Mouse (Mus musculus) limb, embryonic 10.5 days (tissue): ENCODE data around the gene Hibch. TPM values are rescaled to one million over a fixed set of nuclear protein-coding genes. Genes with fewer than 3 reads are reported as not detected.
A peak's percentile ranks its signal among the peaks of the same experiment; 100 is the strongest.

Source experiments
- DNase-seq: peaks from one replicate; pipeline ENCODE4 v3.0.0-alpha.2; 2017; ENCODE audit warnings: low spot score
- H3K27ac ChIP-seq: fragments of 300-500 bp; sonication (generic); 2 replicates; pipeline ENCODE4 v1.5.1; 2016; ENCODE audit warnings: mild to moderate bottlenecking
- H3K27me3 ChIP-seq: fragments of 300-500 bp; sonication (generic); 2 replicates; pipeline ENCODE4 v1.6.1; 2016; ENCODE audit warnings: low read depth, mild to moderate bottlenecking; ENCODE audit not compliant: poor library complexity, severe bottlenecking
- H3K36me3 ChIP-seq: fragments of 300-500 bp; sonication (generic); 2 replicates; pipeline ENCODE4 v1.6.1; 2016; ENCODE audit warnings: mild to moderate bottlenecking, moderate library complexity
- H3K4me1 ChIP-seq: fragments of 300-500 bp; sonication (generic); 2 replicates; pipeline ENCODE4 v1.6.1; 2016
- H3K4me3 ChIP-seq: fragments of 300-500 bp; sonication (generic); 2 replicates; pipeline ENCODE4 v1.5.1; 2016; ENCODE audit warnings: mild to moderate bottlenecking, moderate library complexity
- H3K9me3 ChIP-seq: fragments of 300-500 bp; sonication (generic); replicated peaks from 2 replicates; pipeline ENCODE4 v1.6.1; 2016; ENCODE audit warnings: mild to moderate bottlenecking
- WGBS: fragments of 180-500 bp; shearing (Covaris S2); methylation state at CpG from one replicate; pipeline ENCODE4 v1.1.7; 2016; 5-methylcytosine and 5-hydroxymethylcytosine counted together
- polyA plus RNA-seq: library from polyadenylated mRNA; unstranded; fragments of >200 nt; fragmentation: Nextera tagmentation; extraction: Ambion mirVana; gene quantifications from 2 replicates; pipeline ENCODE4 v1.2.1, GENCODE M21; 2016

The Hibch gene
- polyA plus RNA-seq = 20.8 and 25.8 TPM in 2 replicates

DNA sequence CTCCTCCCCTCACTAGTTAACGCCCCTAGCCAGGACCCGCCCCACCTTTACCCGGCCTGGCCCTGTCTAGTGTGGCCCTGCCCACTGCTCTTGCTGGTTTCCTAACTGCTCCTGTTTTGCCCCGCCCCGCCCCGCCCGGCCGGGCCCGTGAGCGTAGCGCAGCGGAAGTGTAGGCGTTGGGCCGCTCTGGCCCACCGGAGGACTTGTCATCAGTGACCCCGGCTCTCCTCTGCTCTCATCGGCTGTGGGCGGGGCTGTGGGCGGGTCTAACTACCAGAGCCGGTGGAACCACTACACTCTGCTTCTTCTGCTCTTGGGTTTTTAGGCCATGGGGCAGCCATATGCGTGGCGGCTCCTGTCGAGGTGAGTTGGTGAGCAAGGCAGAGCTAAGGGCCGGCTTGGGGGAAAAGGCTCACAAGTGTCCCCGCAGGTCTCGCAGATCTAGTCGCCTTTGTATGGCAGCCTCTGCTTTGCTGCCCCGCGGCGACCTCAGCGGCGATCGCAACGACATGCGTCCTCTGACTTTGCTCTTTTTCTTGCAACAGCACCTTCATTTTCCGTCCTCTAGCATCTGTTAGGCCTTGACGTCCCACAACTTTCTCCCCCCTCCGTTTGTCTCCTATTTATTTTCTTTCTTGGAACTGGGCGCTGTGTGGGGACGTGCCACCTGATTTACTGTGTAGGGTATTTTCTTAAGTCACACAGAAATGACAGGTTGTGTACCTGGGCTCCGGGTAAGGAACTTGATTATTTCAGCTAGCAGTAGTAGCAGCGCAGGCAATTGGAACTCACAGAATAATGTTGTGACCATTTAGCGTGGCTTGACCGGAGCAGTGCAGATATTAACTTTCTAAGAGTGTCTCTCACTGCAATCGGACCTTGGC is at the start of gene Hibch:
Gene Hibch (plus strand): TSS at position 148 of the 884 bp plus-strand sequence.
- H3K4me1 ChIP-seq = peaks cover 13% of the 10 kb centered on the region
- H3K9me3 ChIP-seq = no peaks in the 10 kb centered on the region
- peak within 1 kb of the TSS; percentile 87 for H3K27ac ChIP-seq
- H3K36me3 ChIP-seq = no peaks in the 10 kb centered on the region
- peak within 1 kb of the TSS; percentile 65 for H3K4me3 ChIP-seq
- H3K27me3 ChIP-seq = no peaks in the 10 kb centered on the region
- 4% methylated on average over 45 of the region's 45 CpGs for WGBS
- peak; percentile 98 for DNase-seq

DNA sequence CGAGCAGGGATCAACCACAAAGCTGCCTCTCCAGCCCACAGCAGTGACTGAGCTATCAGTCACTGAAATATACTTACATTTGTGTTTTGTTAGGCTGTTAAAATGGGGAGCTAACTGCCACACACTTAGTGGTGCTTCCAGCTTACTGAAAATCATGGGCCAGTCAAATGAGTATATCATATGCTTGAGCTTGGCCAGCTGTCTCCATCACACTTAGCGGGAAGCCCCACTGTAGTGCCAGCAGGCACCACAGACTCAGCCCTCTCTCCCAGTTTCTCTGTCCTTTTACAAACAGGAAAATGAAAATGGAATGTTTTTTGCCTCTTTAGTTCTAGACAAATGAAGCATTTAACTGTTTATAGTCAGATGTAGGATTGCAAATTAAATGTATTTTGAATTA is 48.8 kb upstream of the Hibch start:
- WGBS = 88% methylated on average over 2 of the region's 2 CpGs
- H3K36me3 ChIP-seq = peaks cover 20% of the 10 kb centered on the region
- DNase-seq = no peak

DNA sequence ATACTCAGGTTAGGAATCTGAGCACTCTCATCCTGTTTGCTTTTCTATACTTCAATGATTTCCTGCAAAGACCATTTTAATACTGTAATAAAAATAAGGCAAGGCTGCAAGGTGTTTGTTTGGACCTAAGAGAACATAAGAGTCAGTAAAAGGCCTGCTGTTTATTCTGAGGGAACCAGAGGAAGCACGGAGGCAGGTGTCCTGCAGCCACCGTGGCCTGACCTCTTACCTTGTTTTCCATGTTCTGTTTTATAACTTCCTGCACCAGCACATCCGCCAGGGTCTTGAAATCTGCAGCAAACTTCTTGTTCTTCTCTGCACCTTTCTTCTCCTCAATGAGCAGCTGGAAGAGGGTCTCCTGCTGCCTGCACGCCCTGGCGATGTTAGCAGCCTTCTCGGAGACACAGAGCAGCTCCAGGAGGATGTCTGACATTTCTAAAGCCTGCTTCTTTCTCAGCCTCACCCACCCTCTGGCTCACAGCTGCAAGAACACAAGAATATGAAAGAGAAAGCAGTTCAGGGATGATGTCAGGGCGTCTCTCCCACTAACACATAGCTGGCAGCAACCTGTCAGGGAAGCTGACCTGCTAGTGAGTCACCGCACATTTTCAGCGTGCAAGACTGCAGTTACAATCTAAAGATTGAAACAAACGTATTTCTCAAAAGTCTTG is 45.5 kb upstream of the Hibch start:
- WGBS = 85% methylated on average over 10 of the region's 10 CpGs
- H3K9me3 ChIP-seq = no peaks in the 10 kb centered on the region
- H3K27me3 ChIP-seq = no peaks in the 10 kb centered on the region
- H3K27ac ChIP-seq = no peak overlapping the region
- H3K4me1 ChIP-seq = peaks cover 5% of the 10 kb centered on the region; the same call in 1 of the 2 replicates
- H3K36me3 ChIP-seq = peaks cover 8% of the 10 kb centered on the region; the same call in 1 of the 2 replicates
- no peak overlapping the region for H3K4me3 ChIP-seq
- DNase-seq = no peak

More for the DNA sequence above, 48.8 kb upstream of the Hibch start:
- no peaks in the 10 kb centered on the region for H3K9me3 ChIP-seq
- peaks cover 5% of the 10 kb centered on the region; the same call in 1 of the 2 replicates for H3K4me1 ChIP-seq
- no peaks in the 10 kb centered on the region for H3K27me3 ChIP-seq
- no peak overlapping the region for H3K27ac ChIP-seq
- H3K4me3 ChIP-seq = no peak overlapping the region

DNA sequence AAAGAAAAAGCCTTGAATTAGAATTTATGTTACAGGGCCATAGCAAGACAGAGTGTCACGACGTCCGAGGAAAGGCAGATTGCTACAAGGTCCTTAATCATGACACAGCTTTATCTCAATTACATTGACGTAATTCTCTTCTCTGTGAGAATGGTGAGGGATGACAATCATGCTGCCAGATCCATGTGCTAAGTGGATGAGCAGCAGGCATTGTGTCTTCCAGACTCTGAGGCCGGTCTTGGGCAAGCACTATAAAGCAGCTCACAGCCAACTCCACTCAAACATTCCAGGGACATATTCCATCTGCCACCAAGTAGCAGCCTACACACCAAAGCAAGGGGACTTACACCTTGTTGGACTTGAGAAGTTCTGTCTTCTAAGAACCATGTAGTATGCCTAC is 45.0 kb upstream of the Hibch start:
- Histone ChIP-seq H3K27me3 (no peaks in the 10 kb centered on the region), H3K27ac (no peak overlapping the region), H3K4me1 (peaks cover 5% of the 10 kb centered on the region; the same call in 1 of the 2 replicates), H3K9me3 (no peaks in the 10 kb centered on the region), H3K36me3 (0 out of 2 replicates have a peak, but pooled peaks cover 3% of the 10 kb centered on the region), H3K4me3 (no peak overlapping the region)
- no peak for DNase-seq
- WGBS = 79% methylated on average over 5 of the region's 5 CpGs

DNA sequence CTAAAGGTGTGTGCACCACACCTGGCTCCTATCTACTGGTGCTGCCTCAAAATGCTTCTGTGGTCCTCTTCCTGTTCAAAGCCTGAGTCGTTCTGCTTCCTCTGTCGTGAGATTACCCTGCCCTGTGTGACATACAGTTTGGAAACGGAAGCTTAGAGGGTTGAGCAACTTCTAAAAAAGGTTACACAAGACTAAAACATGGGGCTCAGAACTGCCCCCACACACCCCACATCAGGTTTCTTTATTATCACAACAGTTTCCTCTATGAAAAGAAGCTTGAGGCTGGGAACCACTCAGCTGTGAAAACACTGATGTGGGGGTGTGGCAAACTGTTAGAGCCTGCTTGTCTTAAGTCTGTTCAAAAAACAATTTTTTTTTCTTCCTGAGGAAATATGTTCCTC is 44.4 kb upstream of the Hibch start:
- H3K27ac ChIP-seq = no peak overlapping the region
- 79% methylated on average over 3 of the region's 3 CpGs for WGBS

DNA sequence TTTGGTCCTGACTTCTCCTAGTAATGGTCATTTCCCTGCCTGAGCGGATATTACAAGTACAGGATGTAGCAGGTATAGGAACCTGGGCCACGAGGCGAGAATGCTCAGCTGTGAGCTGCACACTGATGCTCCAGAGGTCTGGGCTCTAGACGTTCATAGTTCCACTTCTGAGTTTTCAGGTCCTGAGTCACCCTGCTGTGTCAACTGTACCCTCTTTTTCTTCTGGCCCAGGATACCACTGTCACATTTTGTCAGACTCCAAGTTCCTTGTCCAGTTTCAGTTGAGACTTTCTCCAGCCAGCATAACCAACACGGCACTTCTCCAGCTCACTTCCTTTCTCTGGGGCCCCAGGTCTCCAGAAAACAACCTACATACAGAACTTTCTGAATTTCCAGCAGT is 43.1 kb upstream of the Hibch start:
- Histone ChIP-seq H3K4me1 (peaks cover 5% of the 10 kb centered on the region; the same call in 1 of the 2 replicates), H3K9me3 (no peaks in the 10 kb centered on the region), H3K4me3 (no peak overlapping the region), H3K36me3 (no peaks in the 10 kb centered on the region), H3K27me3 (no peaks in the 10 kb centered on the region), H3K27ac (no peak overlapping the region)
- WGBS = 96% methylated on average over 5 of the region's 5 CpGs
- no peak for DNase-seq

More for the DNA sequence above, 44.4 kb upstream of the Hibch start:
- Histone ChIP-seq H3K27me3 (no peaks in the 10 kb centered on the region), H3K9me3 (no peaks in the 10 kb centered on the region), H3K4me1 (peaks cover 5% of the 10 kb centered on the region; the same call in 1 of the 2 replicates), H3K4me3 (no peak overlapping the region), H3K36me3 (0 out of 2 replicates have a peak, but pooled peaks cover 3% of the 10 kb centered on the region)
- DNase-seq = no peak

DNA sequence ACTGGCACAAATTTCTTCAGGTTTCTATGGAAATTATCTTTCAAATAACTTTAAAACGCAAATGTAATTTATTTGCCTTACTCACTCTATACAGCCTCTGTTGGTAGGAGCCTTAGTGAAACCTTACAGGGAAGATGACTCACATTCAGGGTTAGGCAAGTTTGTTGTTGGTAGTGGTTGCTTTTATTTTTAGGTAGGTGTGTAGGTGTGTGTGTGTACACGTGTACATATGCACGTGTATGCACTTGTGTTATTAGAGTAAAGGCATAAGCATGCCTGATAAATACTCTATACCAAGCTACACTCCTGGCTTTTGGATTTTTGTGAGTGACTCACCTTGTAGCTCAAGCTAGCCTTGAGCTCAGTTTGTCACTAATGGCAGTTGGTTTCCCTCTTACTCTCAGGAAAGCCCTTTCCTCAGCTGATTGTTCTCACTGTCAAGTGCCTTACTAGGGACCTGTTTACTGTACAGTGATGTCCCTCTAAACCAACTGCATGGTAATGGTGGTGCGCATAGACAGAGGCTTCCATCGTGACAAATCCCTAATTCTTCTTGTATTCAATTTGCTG is 42.2 kb upstream of the Hibch start:
- Histone ChIP-seq H3K4me1 (peaks cover 5% of the 10 kb centered on the region; the same call in 1 of the 2 replicates), H3K27ac (no peak overlapping the region), H3K9me3 (no peaks in the 10 kb centered on the region), H3K27me3 (no peaks in the 10 kb centered on the region), H3K36me3 (no peaks in the 10 kb centered on the region), H3K4me3 (no peak overlapping the region)
- WGBS = 92% methylated on average over 5 of the region's 5 CpGs
- no peak for DNase-seq

DNA sequence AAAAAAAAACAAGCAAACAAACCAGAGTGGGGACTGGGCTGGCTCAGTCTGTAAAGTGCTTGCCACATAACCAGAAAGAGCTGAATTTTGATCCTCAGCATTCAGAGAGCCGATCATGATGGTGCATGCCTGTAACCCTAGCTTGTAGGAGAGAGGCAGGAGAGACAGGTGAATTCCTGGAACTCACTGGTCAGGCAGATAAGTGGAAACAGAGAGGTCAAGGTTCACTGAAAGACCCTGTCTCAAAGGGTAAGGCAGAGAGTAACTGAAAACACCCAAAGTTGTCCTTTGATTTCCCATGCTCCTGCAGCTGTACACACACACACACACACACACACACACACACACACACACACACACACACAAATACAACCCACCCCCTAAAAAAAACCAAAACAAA is 39.7 kb upstream of the Hibch start:
- 76% methylated on average over 1 of the region's 1 CpGs for WGBS
- H3K4me1 ChIP-seq = no peaks in the 10 kb centered on the region
- 0 out of 2 replicates have a peak, but pooled peaks cover 2% of the 10 kb centered on the region for H3K36me3 ChIP-seq
- H3K4me3 ChIP-seq = no peak overlapping the region
- no peaks in the 10 kb centered on the region for H3K9me3 ChIP-seq
- DNase-seq = no peak
- H3K27me3 ChIP-seq = no peaks in the 10 kb centered on the region
- no peak overlapping the region for H3K27ac ChIP-seq

DNA sequence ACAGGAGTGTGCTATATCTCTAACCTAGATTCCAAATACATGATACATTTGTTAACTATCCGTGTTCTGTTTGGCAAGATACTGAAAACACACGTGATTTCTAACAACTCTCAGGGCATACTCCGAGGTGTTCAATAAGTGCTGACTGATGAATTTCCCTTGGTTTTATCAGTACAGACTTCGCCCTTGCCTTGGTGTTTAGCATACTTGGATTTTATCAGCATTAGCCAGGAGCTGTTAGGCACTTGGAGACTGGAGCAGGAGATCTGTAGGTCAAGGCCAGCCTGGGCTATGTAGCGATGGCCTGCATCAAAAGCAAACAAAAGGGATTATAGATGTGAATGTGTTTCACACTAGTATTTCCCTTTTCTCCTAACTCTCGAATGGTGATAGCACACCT is 36.3 kb upstream of the Hibch start:
- Histone ChIP-seq H3K9me3 (no peaks in the 10 kb centered on the region), H3K4me1 (no peaks in the 10 kb centered on the region), H3K36me3 (peaks cover 2% of the 10 kb centered on the region; the same call in 1 of the 2 replicates), H3K27me3 (no peaks in the 10 kb centered on the region), H3K4me3 (no peak overlapping the region), H3K27ac (no peak overlapping the region)
- DNase-seq = no peak
- 93% methylated on average over 6 of the region's 6 CpGs for WGBS

DNA sequence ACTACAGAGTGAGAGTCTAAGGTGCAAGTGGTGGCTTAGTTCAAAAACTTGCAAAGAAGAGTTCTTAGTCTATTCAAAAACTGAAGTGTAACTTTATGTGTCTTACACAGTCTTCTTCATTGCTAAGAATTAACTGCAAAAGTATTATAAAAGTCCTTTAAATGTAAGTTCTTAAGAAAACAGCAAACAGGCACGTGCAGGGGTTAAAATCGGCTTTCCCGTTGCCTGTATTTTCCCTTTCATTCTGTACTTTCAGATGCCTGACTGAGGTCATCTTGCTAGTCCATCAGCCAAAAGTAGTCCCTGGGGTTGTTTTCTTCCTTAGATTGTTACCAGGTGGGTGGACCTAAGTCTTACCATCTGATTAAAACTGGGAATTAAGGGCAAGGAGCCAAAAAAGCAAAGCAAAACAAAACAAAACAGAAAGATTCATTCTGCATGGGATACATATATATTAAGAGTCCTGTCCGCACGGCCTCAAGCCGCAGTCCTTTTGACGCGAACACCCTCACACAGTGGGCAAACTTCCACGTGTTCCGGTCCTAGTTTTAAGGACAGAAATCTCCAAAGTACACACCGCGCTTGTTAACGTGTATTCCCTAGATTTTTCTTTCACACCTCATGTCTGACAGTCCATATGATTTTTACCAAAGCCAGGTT is 28.4 kb upstream of the Hibch start:
- Histone ChIP-seq H3K27me3 (no peaks in the 10 kb centered on the region), H3K4me1 (peaks cover 19% of the 10 kb centered on the region), H3K9me3 (no peaks in the 10 kb centered on the region), H3K4me3 (peak overlapping the region; percentile 84), H3K27ac (no peak overlapping the region), H3K36me3 (no peaks in the 10 kb centered on the region)
- 73% methylated on average over 13 of the region's 13 CpGs for WGBS
- no peak for DNase-seq

DNA sequence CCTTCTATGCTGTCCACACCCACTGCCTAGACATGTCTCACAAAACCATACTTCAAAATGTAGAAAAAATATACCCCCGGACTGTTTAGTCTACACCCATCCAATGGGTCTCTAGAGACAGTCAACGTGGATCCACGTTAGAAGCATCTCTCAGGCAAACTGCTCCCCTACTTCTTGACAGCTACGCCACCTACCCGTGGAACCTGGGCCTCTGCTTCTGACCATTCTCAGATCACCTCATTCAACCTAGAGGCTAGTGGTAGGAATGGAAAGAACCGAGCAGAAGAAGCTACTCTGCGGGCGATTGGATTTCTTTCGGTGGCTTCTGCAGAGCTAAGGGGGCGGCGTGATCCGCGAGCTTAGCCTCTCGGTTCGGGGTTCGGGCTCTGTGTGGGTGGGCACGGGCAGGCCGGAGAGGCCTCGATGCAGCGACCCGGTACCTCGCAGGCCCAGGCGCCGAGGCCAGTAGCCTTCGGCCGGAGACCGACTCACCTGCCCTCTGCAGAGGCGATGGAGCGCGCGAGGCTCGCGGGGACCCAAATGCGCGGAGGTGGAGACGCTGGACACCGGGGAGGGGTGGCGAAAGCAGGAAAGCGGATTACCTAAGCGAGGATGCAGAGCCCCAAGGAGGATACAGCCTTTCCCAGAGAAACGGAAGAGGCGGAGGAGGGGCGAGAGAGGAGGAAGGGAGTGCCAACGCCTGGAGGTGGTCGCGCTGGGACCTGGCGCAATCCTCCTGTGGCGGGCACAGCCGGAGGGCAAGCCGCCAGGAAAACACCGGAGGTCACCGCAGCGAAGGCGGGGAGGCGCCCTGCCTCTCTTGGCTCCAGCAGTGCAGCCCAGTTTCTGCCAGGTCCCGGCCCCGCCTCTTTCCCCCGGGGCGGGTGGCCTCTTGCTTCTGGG is 27.6 kb upstream of the Hibch start, which contains the start of gene Inpp1:
Gene Inpp1 (minus strand): TSS at position 779 of the 903 bp plus-strand sequence.
- WGBS = 2% methylated on average over 59 of the region's 59 CpGs
- Histone ChIP-seq H3K4me1 (peaks cover 19% of the 10 kb centered on the region), H3K27ac (peak within 1 kb of the TSS; percentile 93), H3K9me3 (no peaks in the 10 kb centered on the region), H3K27me3 (no peaks in the 10 kb centered on the region), H3K4me3 (peak within 1 kb of the TSS; percentile 84), H3K36me3 (no peaks in the 10 kb centered on the region)
- DNase-seq = peak; percentile 75
